Mouse (Mus musculus) stomach, postnatal 0 days (tissue): Measurements from ENCODE around the gene Wdr26.

Experiments used
- CTCF ChIP-seq: IDR thresholded peaks from 2 replicates; pipeline ENCODE4 v1.5.1; 2016; ENCODE audit warnings: antibody characterized with exemption, low read depth, mild to moderate bottlenecking, moderate library complexity
- EP300 ChIP-seq: optimal IDR thresholded peaks from 2 replicates; pipeline ENCODE3; 2016; ENCODE audit warnings: antibody characterized with exemption

- TF ChIP-seq CTCF, result no peak
- no peak for TF ChIP-seq EP300
These were observed 48.6 kb upstream of the Wdr26 start for GRCm38 (mm10) chr1:181260422-181260821.
